26 mouse cellular contexts compared by ENCODE assay signal in the genomic region with DNA sequence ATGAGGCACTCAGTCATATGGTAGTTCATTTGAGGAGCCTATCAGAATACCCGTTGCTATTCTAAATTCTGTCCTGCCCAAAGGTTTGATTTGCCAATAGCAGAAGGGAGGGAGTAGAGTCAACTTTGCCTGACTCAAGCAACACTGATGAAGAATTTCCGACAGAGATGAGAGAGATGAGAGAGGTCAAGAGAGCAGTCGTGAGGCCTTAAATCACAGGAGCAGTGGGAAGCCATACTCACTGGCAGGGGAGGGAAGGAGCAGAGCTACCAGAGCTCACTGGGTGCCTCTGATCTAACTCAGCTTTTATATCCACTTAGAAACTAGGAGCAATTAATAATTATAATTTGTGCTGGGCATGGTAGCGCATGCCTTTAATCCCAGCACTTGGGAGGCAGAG. TPM values are rescaled to one million over a fixed set of nuclear protein-coding genes. Genes with fewer than 3 reads are reported as not detected.
DNase-seq lines count a peak whose midpoint lies in the region.
"Had no signal": no experiment of that assay in that cellular context is flagged by ENCODE, and none has a peak within 500 bp of the region (broad histone marks: within the 10 kb centered on the region; RNA-seq: fewer than 3 reads in every experiment).

No protein-coding gene starts in this region.

- no peaks in the 10 kb centered on the region for H3K4me1 ChIP-seq in embryonic facial prominence, embryonic 10.5 days
- H3K4me1 ChIP-seq: embryonic facial prominence, embryonic 15.5 days; forebrain, embryonic 10.5 days; heart, embryonic 15.5 days; hindbrain, embryonic 10.5 days had no signal

- H3K27ac ChIP-seq in embryonic facial prominence, embryonic 10.5 days (replicated peaks) = no peak overlapping the region
- H3K27ac ChIP-seq: embryonic facial prominence, embryonic 15.5 days; forebrain, embryonic 10.5 days; heart, adult 2 months; heart, embryonic 15.5 days; hindbrain, embryonic 10.5 days; hindbrain, embryonic 15.5 days had no signal

- no peaks in the 10 kb centered on the region for H3K27me3 ChIP-seq in embryonic facial prominence, embryonic 10.5 days (replicated peaks; ENCODE audit: low read depth, poor library complexity, severe bottlenecking)
- H3K27me3 ChIP-seq: CH12.LX; embryonic facial prominence, embryonic 15.5 days; heart, embryonic 15.5 days; hindbrain, embryonic 15.5 days had no signal

- 77% methylated on average over 4 of the region's 4 CpGs for WGBS in embryonic facial prominence, embryonic 10.5 days

- no peaks in the 10 kb centered on the region for H3K36me3 ChIP-seq in embryonic facial prominence, embryonic 10.5 days (replicated peaks)
- H3K36me3 ChIP-seq: embryonic facial prominence, embryonic 15.5 days; forebrain, embryonic 10.5 days; heart, embryonic 15.5 days; hindbrain, embryonic 10.5 days; hindbrain, embryonic 15.5 days had no signal

- peak; percentile 63 for DNase-seq in heart, adult 11 months
- DNase-seq in heart, postnatal 4 days = no peak
- peak; percentile 14 to 32 for DNase-seq in kidney, adult 8-10 months
- peak; percentile 51 for DNase-seq in kidney, postnatal 10 days
- DNase-seq in kidney, postnatal 4 days = peak; percentile 36 to 53
- DNase-seq in embryonic facial prominence, embryonic 10.5 days (ENCODE audit: low spot score) = no peak
- no peak for DNase-seq in MN1 (ENCODE audit: low spot score)
- DNase-seq: adrenal gland, postnatal 10 days; cerebellum, adult 11-12 months; cerebellum, adult 9-10 months; cerebellum, postnatal 25 days; gastrocnemius, postnatal 10 days; heart, adult 2 months; heart, postnatal 14 days had no signal

- H3K4me3 ChIP-seq in embryonic facial prominence, embryonic 10.5 days = no peak overlapping the region
- H3K4me3 ChIP-seq: embryonic facial prominence, embryonic 15.5 days; erythroblast, embryonic 14.5 days; forebrain, embryonic 10.5 days; heart, adult 2 months; heart, embryonic 15.5 days; hindbrain, embryonic 10.5 days; hindbrain, embryonic 15.5 days had no signal

- H3K9me3 ChIP-seq in embryonic facial prominence, embryonic 10.5 days = no peaks in the 10 kb centered on the region
- H3K9me3 ChIP-seq: embryonic facial prominence, embryonic 15.5 days; forebrain, embryonic 10.5 days; heart, embryonic 15.5 days; hindbrain, embryonic 10.5 days; hindbrain, embryonic 15.5 days had no signal

RNA-seq across cellular contexts. Expression of a gene that starts 41.0 kb away (rescaled TPM):
- total RNA-seq in heart, postnatal 4 days (2021) = not detected
- not detected in 2 replicates for polyA plus RNA-seq in embryonic facial prominence, embryonic 10.5 days (2016; fragmentation: Nextera tagmentation; extraction: Ambion mirVana)
- total RNA-seq: adrenal gland, postnatal 10 days; CH12.LX; gastrocnemius, postnatal 10 days; gastrocnemius, postnatal 4 days; heart, adult 2 months; heart, postnatal 14 days had no signal
- polyA plus RNA-seq: cortical plate, adult 2 months; embryonic facial prominence, embryonic 11.5 days; embryonic facial prominence, embryonic 15.5 days; erythroblast, embryonic 14.5 days; forebrain, embryonic 10.5 days; forebrain, embryonic 14.5 days; heart, adult 2 months; heart, embryonic 11.5 days; heart, embryonic 15.5 days; hindbrain, embryonic 10.5 days; hindbrain, embryonic 15.5 days had no signal

Comparison
In these comparisons a context has a peak if more than half of its experiments do, and no peak if none do; other contexts are left out.
1. DNase-seq: peak in heart, adult 11 months (single experiment), kidney, adult 8-10 months (2 of 2), kidney, postnatal 10 days (single experiment) and kidney, postnatal 4 days (2 of 2); none in heart, postnatal 4 days (single experiment), embryonic facial prominence, embryonic 10.5 days (single experiment) and MN1 (single experiment).